In genomic region chr5:41943399-41943798, GRCm38 (mm10) we compare ENCODE assay signal across 16 mouse cellular contexts.
"Had no signal": no experiment of that assay in that cellular context is flagged by ENCODE, and none has a peak within 500 bp of the region (broad histone marks: within the 10 kb centered on the region; RNA-seq: fewer than 3 reads in every experiment).

No protein-coding gene starts in this region.

- H3K27ac ChIP-seq: neural tube, embryonic 13.5 days; neural tube, embryonic 15.5 days; stomach, embryonic 15.5 days; stomach, postnatal 0 days had no signal

- H3K36me3 ChIP-seq: neural tube, embryonic 13.5 days; neural tube, embryonic 15.5 days; stomach, embryonic 15.5 days had no signal

- DNase-seq: retina, postnatal 1 day; right cerebral cortex, adult 18-20 months; right cerebral cortex, postnatal 14 days; right cerebral cortex, postnatal 25 days; right cerebral cortex, postnatal 4 days; spleen, adult 18-20 months; thymus, adult 18-20 months; thymus, adult 2 months; thymus, postnatal 14 days; thymus, postnatal 25 days; thymus, postnatal 36 days; thymus, postnatal 4 days had no signal

- H3K4me3 ChIP-seq: neural tube, embryonic 13.5 days; neural tube, embryonic 15.5 days; stomach, embryonic 15.5 days had no signal

- H3K9me3 ChIP-seq: neural tube, embryonic 13.5 days; neural tube, embryonic 15.5 days; stomach, embryonic 15.5 days had no signal

- H3K4me1 ChIP-seq: neural tube, embryonic 13.5 days; stomach, embryonic 15.5 days had no signal

- H3K27me3 ChIP-seq: neural tube, embryonic 13.5 days; neural tube, embryonic 15.5 days; stomach, embryonic 15.5 days had no signal
